Comparison of ENCODE assay signal across 27 mouse cellular contexts in the genomic region with DNA sequence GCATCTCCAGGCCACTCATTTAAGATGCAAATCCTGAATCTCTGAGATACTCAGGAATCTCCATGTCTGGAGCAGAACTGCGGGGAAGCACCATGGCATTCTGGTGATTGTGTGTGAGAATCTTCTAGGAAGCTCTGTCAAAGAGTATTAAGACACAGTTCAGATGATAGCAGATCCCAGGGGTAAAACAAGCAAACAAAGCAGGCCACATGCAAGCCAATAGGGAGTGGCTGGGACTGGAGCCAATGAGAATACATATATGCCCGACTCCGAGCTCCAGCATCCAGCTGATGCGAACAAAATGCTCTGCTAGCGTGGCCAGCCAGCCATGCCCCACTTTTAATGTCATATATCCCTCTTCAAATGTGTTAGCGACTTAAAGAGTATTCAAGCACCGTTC. TPM values are rescaled to one million over a fixed set of nuclear protein-coding genes. Genes with fewer than 3 reads are reported as not detected.
A peak's percentile ranks its signal among the peaks of the same experiment; 100 is the strongest.
DNase-seq lines count a peak whose midpoint lies in the region; ATAC-seq and TF ChIP-seq lines count a peak whose summit lies in the region.
"Had no signal": no experiment of that assay in that cellular context is flagged by ENCODE, and none has a peak within 500 bp of the region (broad histone marks: within the 10 kb centered on the region; RNA-seq: fewer than 3 reads in every experiment).

No protein-coding gene starts in this region.

- H3K27ac ChIP-seq in embryonic facial prominence, embryonic 14.5 days (replicated peaks; ENCODE audit: low read depth, low read length) = no peak overlapping the region
- no peak overlapping the region for H3K27ac ChIP-seq in embryonic facial prominence, embryonic 10.5 days (replicated peaks)
- no peak overlapping the region for H3K27ac ChIP-seq in midbrain, postnatal 0 days (ENCODE audit: low read depth, low read length)
- no peak overlapping the region for H3K27ac ChIP-seq in midbrain, embryonic 16.5 days (ENCODE audit: low read length)
- H3K27ac ChIP-seq: embryonic facial prominence, embryonic 15.5 days; forebrain, embryonic 15.5 days; heart, adult 2 months; hindbrain, embryonic 13.5 days had no signal

- no peaks in the 10 kb centered on the region for H3K9me3 ChIP-seq in embryonic facial prominence, embryonic 14.5 days (ENCODE audit: control insufficient read depth, low read length)
- H3K9me3 ChIP-seq in embryonic facial prominence, embryonic 10.5 days = no peaks in the 10 kb centered on the region
- no peaks in the 10 kb centered on the region for H3K9me3 ChIP-seq in midbrain, postnatal 0 days (ENCODE audit: low read length)
- no peaks in the 10 kb centered on the region for H3K9me3 ChIP-seq in midbrain, embryonic 16.5 days (replicated peaks; ENCODE audit: control insufficient read depth, low read length, poor library complexity, severe bottlenecking)
- H3K9me3 ChIP-seq: embryonic facial prominence, embryonic 15.5 days; forebrain, embryonic 15.5 days; hindbrain, embryonic 13.5 days had no signal

- H3K36me3 ChIP-seq in embryonic facial prominence, embryonic 14.5 days (ENCODE audit: control insufficient read depth, insufficient read depth, low read length) = no peaks in the 10 kb centered on the region
- H3K36me3 ChIP-seq in embryonic facial prominence, embryonic 10.5 days (replicated peaks) = no peaks in the 10 kb centered on the region
- H3K36me3 ChIP-seq in midbrain, postnatal 0 days (ENCODE audit: insufficient read depth, low read length) = no peaks in the 10 kb centered on the region
- H3K36me3 ChIP-seq in midbrain, embryonic 16.5 days (ENCODE audit: control insufficient read depth, insufficient read depth, low read length) = no peaks in the 10 kb centered on the region
- H3K36me3 ChIP-seq: embryonic facial prominence, embryonic 15.5 days; forebrain, embryonic 15.5 days; hindbrain, embryonic 13.5 days had no signal

- peak; percentile 22 for DNase-seq in embryonic facial prominence, embryonic 14.5 days (ENCODE audit: low spot score)
- DNase-seq in embryonic facial prominence, embryonic 10.5 days (ENCODE audit: low spot score) = no peak
- DNase-seq in left cerebral cortex, postnatal 4 days = peak; percentile 38
- DNase-seq in left cerebral cortex, postnatal 14 days (ENCODE audit: low spot score in 2 of 2) = no peak
- peak; percentile 54 for DNase-seq in midbrain, postnatal 0 days (ENCODE audit: low spot score)
- DNase-seq in retina, postnatal 1 day = peak; percentile 70
- no peak for DNase-seq in spleen, postnatal 10 days (ENCODE audit: low spot score in 2 of 2)
- DNase-seq: adrenal gland, adult 2 months; adrenal gland, postnatal 14 days; cerebellum, adult 11-12 months; cerebellum, adult 8-10 months; cerebellum, postnatal 10 days; cerebellum, postnatal 36 days; embryo, embryonic 11 days; gastrocnemius, postnatal 10 days; gastrocnemius, postnatal 36 days; heart, adult 2 months had no signal

- 75% methylated on average over 7 of the region's 7 CpGs for WGBS in embryonic facial prominence, embryonic 14.5 days
- 87% methylated on average over 7 of the region's 7 CpGs for WGBS in embryonic facial prominence, embryonic 10.5 days
- 58% methylated on average over 7 of the region's 7 CpGs for WGBS in midbrain, postnatal 0 days
- WGBS in midbrain, embryonic 16.5 days = 54% methylated on average over 7 of the region's 7 CpGs

- H3K9ac ChIP-seq in embryonic facial prominence, embryonic 14.5 days (ENCODE audit: low read depth, low read length) = no peak overlapping the region
- H3K9ac ChIP-seq in midbrain, postnatal 0 days (replicated peaks; ENCODE audit: low read length, poor library complexity, severe bottlenecking) = no peak overlapping the region
- H3K9ac ChIP-seq in midbrain, embryonic 16.5 days (ENCODE audit: low read depth, low read length) = no peak overlapping the region
- H3K9ac ChIP-seq: embryonic facial prominence, embryonic 15.5 days; forebrain, embryonic 15.5 days; hindbrain, embryonic 13.5 days had no signal

- intact Hi-C loops in left cerebral cortex, postnatal 4 days (cut with DNase I) = no loop called here
- intact Hi-C loops in left cerebral cortex, postnatal 14 days (cut with DNase I) = no loop called here

- 0 out of 2 replicates have a peak, but pooled peaks cover 4% of the 10 kb centered on the region for H3K4me1 ChIP-seq in embryonic facial prominence, embryonic 14.5 days (ENCODE audit: control insufficient read depth, insufficient read depth, low read length)
- H3K4me1 ChIP-seq in embryonic facial prominence, embryonic 10.5 days = peaks cover 13% of the 10 kb centered on the region
- H3K4me1 ChIP-seq in midbrain, postnatal 0 days (ENCODE audit: insufficient read depth, low read length) = no peaks in the 10 kb centered on the region
- peaks cover 5% of the 10 kb centered on the region; the same call in 1 of the 2 replicates for H3K4me1 ChIP-seq in midbrain, embryonic 16.5 days (ENCODE audit: control insufficient read depth, insufficient read depth, low read length)
- H3K4me1 ChIP-seq: embryonic facial prominence, embryonic 15.5 days; hindbrain, embryonic 13.5 days had no signal

- ATAC-seq in embryonic facial prominence, embryonic 14.5 days (ENCODE audit: low read depth) = no peak
- no peak for ATAC-seq in midbrain, postnatal 0 days (ENCODE audit: low FRiP score)
- ATAC-seq in midbrain, embryonic 16.5 days = no peak
- ATAC-seq: forebrain, embryonic 15.5 days; hindbrain, embryonic 16.5 days; inflammation-experienced regulatory T-cells, adult 6 months had no signal

- TF ChIP-seq CTCF in midbrain, postnatal 0 days (IDR thresholded peaks at IDR 0.05) = no peak

- H3K27me3 ChIP-seq in embryonic facial prominence, embryonic 14.5 days (replicated peaks; ENCODE audit: control insufficient read depth, insufficient read depth, low read length) = no peaks in the 10 kb centered on the region
- H3K27me3 ChIP-seq in embryonic facial prominence, embryonic 10.5 days (replicated peaks; ENCODE audit: low read depth, poor library complexity, severe bottlenecking) = no peaks in the 10 kb centered on the region
- H3K27me3 ChIP-seq in midbrain, postnatal 0 days (ENCODE audit: insufficient read depth, low read length) = no peaks in the 10 kb centered on the region
- H3K27me3 ChIP-seq in midbrain, embryonic 16.5 days (ENCODE audit: control insufficient read depth, insufficient read depth, low read depth, low read length) = no peaks in the 10 kb centered on the region
- H3K27me3 ChIP-seq: embryonic facial prominence, embryonic 15.5 days; forebrain, embryonic 15.5 days; hindbrain, embryonic 13.5 days had no signal

- H3K4me2 ChIP-seq in embryonic facial prominence, embryonic 14.5 days (ENCODE audit: low read depth, low read length) = no peak overlapping the region
- H3K4me2 ChIP-seq in midbrain, postnatal 0 days (ENCODE audit: low read depth, low read length, poor library complexity, severe bottlenecking) = no peak overlapping the region
- H3K4me2 ChIP-seq in midbrain, embryonic 16.5 days (ENCODE audit: low read length) = no peak overlapping the region
- H3K4me2 ChIP-seq: embryonic facial prominence, embryonic 15.5 days; forebrain, embryonic 15.5 days; heart, embryonic 11.5 days; hindbrain, embryonic 13.5 days had no signal

- no peak overlapping the region for H3K4me3 ChIP-seq in embryonic facial prominence, embryonic 14.5 days (ENCODE audit: low read depth, low read length)
- H3K4me3 ChIP-seq in embryonic facial prominence, embryonic 10.5 days = no peak overlapping the region
- H3K4me3 ChIP-seq in midbrain, postnatal 0 days (ENCODE audit: low read depth, low read length) = no peak overlapping the region
- no peak overlapping the region for H3K4me3 ChIP-seq in midbrain, embryonic 16.5 days (ENCODE audit: low read depth, low read length)
- H3K4me3 ChIP-seq: embryonic facial prominence, embryonic 15.5 days; forebrain, embryonic 15.5 days; heart, adult 2 months; hindbrain, embryonic 13.5 days had no signal

RNA-seq across cellular contexts. Expression of a gene that starts 27.8 kb away (rescaled TPM):
- polyA plus RNA-seq in embryonic facial prominence, embryonic 14.5 days (2014; fragmentation: Nextera tagmentation; extraction: Ambion mirVana) = 0.36 and 0.50 TPM in 2 replicates
- polyA plus RNA-seq in embryonic facial prominence, embryonic 10.5 days (2016; fragmentation: Nextera tagmentation; extraction: Ambion mirVana) = 0.04 and 0.15 TPM in 2 replicates
- under 1 TPM; 0.74 to 0.78 TPM for total RNA-seq in left cerebral cortex, postnatal 4 days (2021)
- 1 to 10 TPM; 1.1 to 2.5 TPM for total RNA-seq in left cerebral cortex, postnatal 14 days (2021)
- total RNA-seq in midbrain, postnatal 0 days (2014; rRNA removed) = 1.9 TPM in 2 replicates
- 0.59 and 0.77 TPM in 2 replicates for polyA plus RNA-seq in midbrain, postnatal 0 days (2015; fragmentation: Nextera tagmentation; extraction: Ambion mirVana)
- polyA plus RNA-seq in midbrain, embryonic 16.5 days (2015; fragmentation: Nextera tagmentation; extraction: Ambion mirVana) = 0.45 and 0.52 TPM in 2 replicates
- total RNA-seq: ES-E14; granulocyte monocyte progenitor cell, adult 5-6 weeks; hematopoietic stem cell, adult 5-6 weeks had no signal
- polyA plus RNA-seq: inflammation-experienced regulatory T-cells, adult 6 months had no signal

Comparison
In these comparisons a context has a peak if more than half of its experiments do, and no peak if none do; other contexts are left out.
1. DNase-seq: peak in embryonic facial prominence, embryonic 14.5 days (single experiment), left cerebral cortex, postnatal 4 days (single experiment), midbrain, postnatal 0 days (single experiment) and retina, postnatal 1 day (single experiment); none in embryonic facial prominence, embryonic 10.5 days (single experiment), left cerebral cortex, postnatal 14 days (0 of 2) and spleen, postnatal 10 days (0 of 2).